Comparison of ENCODE assay signal across 8 mouse cellular contexts in genomic region chr17:4945311-4945751, GRCm38 (mm10). TPM values are rescaled to one million over a fixed set of nuclear protein-coding genes. Genes with fewer than 3 reads are reported as not detected.
DNase-seq lines count a peak whose midpoint lies in the region; ATAC-seq and TF ChIP-seq lines count a peak whose summit lies in the region.

No protein-coding gene starts in this region.

- H3K4me3 ChIP-seq in embryonic facial prominence, embryonic 11.5 days (ENCODE audit: low read depth, low read length) = no peak overlapping the region
- H3K4me3 ChIP-seq in embryonic facial prominence, embryonic 10.5 days = no peak overlapping the region
- H3K4me3 ChIP-seq in neural tube, embryonic 12.5 days = no peak overlapping the region
- H3K4me3 ChIP-seq in limb, embryonic 14.5 days (replicated peaks; ENCODE audit: low read length) = no peak overlapping the region
- no peak overlapping the region for H3K4me3 ChIP-seq in stomach, postnatal 0 days (ENCODE audit: low read depth, low read length)

- no peak overlapping the region for H3K27ac ChIP-seq in embryonic facial prominence, embryonic 11.5 days (replicated peaks; ENCODE audit: low read depth, low read length)
- H3K27ac ChIP-seq in embryonic facial prominence, embryonic 10.5 days (replicated peaks) = no peak overlapping the region
- no peak overlapping the region for H3K27ac ChIP-seq in neural tube, embryonic 12.5 days
- peak overlapping the region; percentile 74 for H3K27ac ChIP-seq in limb, embryonic 14.5 days (replicated peaks; ENCODE audit: low read depth, low read length)
- peak overlapping the region; percentile 94 for H3K27ac ChIP-seq in stomach, postnatal 0 days (replicated peaks)

- H3K9me3 ChIP-seq in embryonic facial prominence, embryonic 11.5 days (replicated peaks; ENCODE audit: control insufficient read depth, low read length) = no peaks in the 10 kb centered on the region
- H3K9me3 ChIP-seq in embryonic facial prominence, embryonic 10.5 days = no peaks in the 10 kb centered on the region
- H3K9me3 ChIP-seq in neural tube, embryonic 12.5 days = no peaks in the 10 kb centered on the region
- no peaks in the 10 kb centered on the region for H3K9me3 ChIP-seq in limb, embryonic 14.5 days (ENCODE audit: control insufficient read depth, low read length)
- H3K9me3 ChIP-seq in stomach, postnatal 0 days (ENCODE audit: control insufficient read depth, low read length) = no peaks in the 10 kb centered on the region

- H3K9ac ChIP-seq in embryonic facial prominence, embryonic 11.5 days (replicated peaks; ENCODE audit: low read length) = no peak overlapping the region
- no peak overlapping the region for H3K9ac ChIP-seq in neural tube, embryonic 12.5 days
- H3K9ac ChIP-seq in limb, embryonic 14.5 days (ENCODE audit: low read depth, low read length, severe bottlenecking) = no peak overlapping the region
- H3K9ac ChIP-seq in stomach, postnatal 0 days (ENCODE audit: low read length) = peak overlapping the region; percentile 32; the same call in 1 of the 2 replicates

- no peak for TF ChIP-seq CTCF in stomach, postnatal 0 days (IDR thresholded peaks at IDR 0.05; ENCODE audit: low read depth)

- ATAC-seq in embryonic facial prominence, embryonic 11.5 days (replicated peaks; ENCODE audit: insufficient number of reproducible peaks, low FRiP score, low TSS enrichment, low read depth) = no peak
- no peak for ATAC-seq in neural tube, embryonic 12.5 days (ENCODE audit: low FRiP score, low read depth)
- ATAC-seq in limb, embryonic 14.5 days (ENCODE audit: low FRiP score, low read depth) = no peak
- ATAC-seq in stomach, postnatal 0 days (ENCODE audit: low FRiP score, low TSS enrichment) = no peak

- 0 out of 2 replicates have a peak, but pooled peaks cover 3% of the 10 kb centered on the region for H3K4me1 ChIP-seq in embryonic facial prominence, embryonic 11.5 days (ENCODE audit: control insufficient read depth, insufficient read depth, low read length)
- peaks cover 24% of the 10 kb centered on the region for H3K4me1 ChIP-seq in embryonic facial prominence, embryonic 10.5 days
- peaks cover 23% of the 10 kb centered on the region for H3K4me1 ChIP-seq in neural tube, embryonic 12.5 days
- peaks cover 21% of the 10 kb centered on the region for H3K4me1 ChIP-seq in limb, embryonic 14.5 days (ENCODE audit: control insufficient read depth, insufficient read depth, low read length)
- 0 out of 2 replicates have a peak, but pooled peaks cover 4% of the 10 kb centered on the region for H3K4me1 ChIP-seq in stomach, postnatal 0 days (replicated peaks; ENCODE audit: control insufficient read depth, insufficient read depth)

- no peak for TF ChIP-seq EP300 in stomach, postnatal 0 days (optimal IDR thresholded peaks at IDR 0.05)

- 55% methylated on average over 6 of the region's 6 CpGs for WGBS in embryonic facial prominence, embryonic 11.5 days
- 62% methylated on average over 6 of the region's 6 CpGs for WGBS in embryonic facial prominence, embryonic 10.5 days
- WGBS in neural tube, embryonic 12.5 days = 40% methylated on average over 6 of the region's 6 CpGs
- 38% methylated on average over 6 of the region's 6 CpGs for whole genome bisulfite sequencing in limb, embryonic 14.5 days
- 66% methylated on average over 6 of the region's 6 CpGs for WGBS in stomach, postnatal 0 days

- no peaks in the 10 kb centered on the region for H3K27me3 ChIP-seq in embryonic facial prominence, embryonic 11.5 days (ENCODE audit: control insufficient read depth, insufficient read depth, low read length)
- 0 out of 2 replicates have a peak, but pooled peaks cover 3% of the 10 kb centered on the region for H3K27me3 ChIP-seq in embryonic facial prominence, embryonic 10.5 days (replicated peaks; ENCODE audit: low read depth, poor library complexity, severe bottlenecking)
- no peaks in the 10 kb centered on the region for H3K27me3 ChIP-seq in neural tube, embryonic 12.5 days (replicated peaks)
- H3K27me3 ChIP-seq in limb, embryonic 14.5 days (ENCODE audit: control insufficient read depth, insufficient read depth, low read length) = no peaks in the 10 kb centered on the region
- H3K27me3 ChIP-seq in stomach, postnatal 0 days (ENCODE audit: control insufficient read depth, insufficient read depth, low read length) = no peaks in the 10 kb centered on the region

- TF ChIP-seq POLR2A in limb, embryonic 14.5 days (IDR thresholded peaks at IDR 0.05; ENCODE audit: borderline replicate concordance, extremely low read depth, insufficient read depth, insufficient read length) = no peak

- no peaks in the 10 kb centered on the region for H3K36me3 ChIP-seq in embryonic facial prominence, embryonic 11.5 days (replicated peaks; ENCODE audit: control insufficient read depth, insufficient read depth, low read depth, low read length)
- no peaks in the 10 kb centered on the region for H3K36me3 ChIP-seq in embryonic facial prominence, embryonic 10.5 days (replicated peaks)
- H3K36me3 ChIP-seq in neural tube, embryonic 12.5 days = no peaks in the 10 kb centered on the region
- no peaks in the 10 kb centered on the region for H3K36me3 ChIP-seq in limb, embryonic 14.5 days (ENCODE audit: control insufficient read depth, insufficient read depth, low read length)
- H3K36me3 ChIP-seq in stomach, postnatal 0 days (ENCODE audit: control insufficient read depth, insufficient read depth, low read length) = no peaks in the 10 kb centered on the region

- peak; percentile 20 for DNase-seq in embryonic facial prominence, embryonic 11.5 days (ENCODE audit: low spot score)
- DNase-seq in embryonic facial prominence, embryonic 10.5 days (ENCODE audit: low spot score) = no peak
- DNase-seq in neural tube, embryonic 10.5 days (ENCODE audit: extremely low spot score, low spot score) = no peak
- DNase-seq in limb, embryonic 14.5 days (ENCODE audit: low spot score) = no peak
- no peak for DNase-seq in stomach, postnatal 0 days (ENCODE audit: low spot score)
- no peak for DNase-seq in B cell, adult 2 months
- DNase-seq in urinary bladder, postnatal 4 days (ENCODE audit: low spot score in 2 of 2) = no peak

- no peak overlapping the region for H3K4me2 ChIP-seq in embryonic facial prominence, embryonic 11.5 days (ENCODE audit: low read depth, low read length)
- peak overlapping the region; percentile 41; the same call in 1 of the 2 replicates for H3K4me2 ChIP-seq in neural tube, embryonic 12.5 days (replicated peaks)
- peak overlapping the region; percentile 44 for H3K4me2 ChIP-seq in limb, embryonic 14.5 days (replicated peaks; ENCODE audit: low read depth, low read length, severe bottlenecking)
- peak overlapping the region; percentile 45; the same call in 1 of the 2 replicates for H3K4me2 ChIP-seq in stomach, postnatal 0 days (replicated peaks; ENCODE audit: low read depth)

RNA-seq across cellular contexts. Expression of gene Arid1b, which starts 48.8 kb away (rescaled TPM):
- polyA plus RNA-seq in embryonic facial prominence, embryonic 11.5 days (2014; fragmentation: Nextera tagmentation; extraction: Ambion mirVana) = 12.5 and 12.9 TPM in 2 replicates
- 12.4 and 12.7 TPM in 2 replicates for polyA plus RNA-seq in embryonic facial prominence, embryonic 10.5 days (2016; fragmentation: Nextera tagmentation; extraction: Ambion mirVana)
- 18.6 and 18.7 TPM in 2 replicates for polyA plus RNA-seq in neural tube, embryonic 12.5 days (2016; fragmentation: Nextera tagmentation; extraction: Ambion mirVana)
- 20.5 and 26.1 TPM in 2 replicates for polyA plus RNA-seq in limb, embryonic 14.5 days (2012; rRNA removed)
- polyA plus RNA-seq in limb, embryonic 14.5 days (2014; fragmentation: Nextera tagmentation; extraction: Ambion mirVana) = 14.7 and 16.4 TPM in 2 replicates
- 5.6 and 5.9 TPM in 2 replicates for polyA plus RNA-seq in stomach, postnatal 0 days (2015; fragmentation: Nextera tagmentation; extraction: Ambion mirVana)

Comparison
In these comparisons a context has a peak if more than half of its experiments do, and no peak if none do; other contexts are left out.
1. H3K27ac ChIP-seq: peak in limb, embryonic 14.5 days (single experiment) and stomach, postnatal 0 days (single experiment); none in embryonic facial prominence, embryonic 11.5 days (single experiment), embryonic facial prominence, embryonic 10.5 days (single experiment) and neural tube, embryonic 12.5 days (single experiment).